Mouse (Mus musculus) lung, adult 2 months (tissue): Measurements from ENCODE around the gene Olfr788. TPM values are rescaled to one million over a fixed set of nuclear protein-coding genes. Genes with fewer than 3 reads are reported as not detected.

Experiments used
- DNase-seq: peaks from one replicate; pipeline ENCODE4 v3.0.0; 2022
- H3K4me1 ChIP-seq: fragments of 200-500 bp; 2 replicates; pipeline ENCODE4 v1.6.1; 2011; ENCODE audit warnings: low read length; ENCODE audit not compliant: control insufficient read depth, insufficient read depth
- H3K4me3 ChIP-seq: fragments of 200-500 bp; replicated peaks from 2 replicates; pipeline ENCODE3; 2011; ENCODE audit warnings: low read depth, mild to moderate bottlenecking, control low read depth, low read length; ENCODE audit errors: extremely low read depth
- CTCF ChIP-seq: fragments of 200-500 bp; IDR thresholded peaks from 2 replicates; pipeline ENCODE4 v1.5.1; 2011; ENCODE audit warnings: mild to moderate bottlenecking, low read length, control low read depth; ENCODE audit not compliant: insufficient read depth
- POLR2A ChIP-seq: fragments of 200-500 bp; IDR thresholded peaks from 2 replicates; pipeline ENCODE4 v1.6.1; 2011; ENCODE audit warnings: low read depth, mild to moderate bottlenecking, control low read depth, low read length, borderline replicate concordance; ENCODE audit errors: extremely low read depth
- WGBS: fragments of 180-500 bp; shearing (Covaris S2); methylation state at CpG from one replicate; pipeline ENCODE4 v1.1.7; 2018; 5-methylcytosine and 5-hydroxymethylcytosine counted together
- polyA plus RNA-seq: library from polyadenylated mRNA; depleted of rRNA; stranded (reverse); fragments of >200 nt; gene quantifications from 2 replicates; pipeline ENCODE4 v1.2.3, GENCODE M21; 2012; rRNA removed

The Olfr788 gene
- polyA plus RNA-seq = not detected in 2 replicates

GRCm38 (mm10) chr10:129470698-129471097, at the start of gene Olfr788:
Olfr788 (plus strand) TSS chr10:129470998.
- H3K4me1 ChIP-seq = no peaks in the 10 kb centered on the region
- H3K4me3 ChIP-seq = no peak within 1 kb of the TSS
- no peak for TF ChIP-seq CTCF
- TF ChIP-seq POLR2A = no peak
- DNase-seq = no peak

DNA sequence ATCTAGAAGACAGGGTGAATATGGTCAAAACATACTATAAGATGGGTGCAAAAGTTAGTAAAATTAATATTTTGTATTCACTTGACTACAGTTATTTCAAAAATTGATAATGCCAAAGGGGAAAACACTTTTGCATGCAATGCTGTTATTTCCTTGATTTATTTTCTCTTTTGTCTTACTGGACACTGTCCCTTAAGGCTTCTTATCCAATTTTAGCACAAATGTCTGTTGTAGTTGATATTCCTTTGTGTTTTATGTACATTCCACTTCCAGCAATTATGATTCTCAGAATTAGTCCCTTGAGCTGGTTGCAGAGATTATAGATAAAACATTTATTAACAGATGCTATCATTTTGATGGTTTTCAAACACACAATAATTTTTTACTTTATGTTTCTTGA, 43.8 kb upstream of the Olfr788 start, which contains the start of gene Olfr786:
Gene Olfr786 (plus strand): TSS at position 301 of the 400 bp plus-strand sequence.
- Histone ChIP-seq H3K4me3 (no peak within 1 kb of the TSS), H3K4me1 (no peaks in the 10 kb centered on the region)
- no peak for TF ChIP-seq CTCF
- no peak for TF ChIP-seq POLR2A
- no peak for DNase-seq

- Histone ChIP-seq H3K4me1 (no peaks in the 10 kb centered on the region), H3K4me3 (no peak within 1 kb of the TSS)
- 74% methylated on average over 3 of the region's 3 CpGs for WGBS
- no peak for TF ChIP-seq CTCF
- TF ChIP-seq POLR2A = no peak
- DNase-seq = no peak
These were observed 9.2 kb upstream of the Olfr788 start, which contains the start of gene Olfr787 for GRCm38 (mm10) chr10:129461562-129461961. Olfr787 (plus strand) TSS chr10:129461862.

GRCm38 (mm10) chr10:129473256-129473655, 2.5 kb downstream of the Olfr788 start:
- WGBS = 57% methylated on average over 2 of the region's 2 CpGs
- Histone ChIP-seq H3K4me3 (no peak overlapping the region), H3K4me1 (no peaks in the 10 kb centered on the region)
- no peak for DNase-seq
- TF ChIP-seq POLR2A (no peak), CTCF (no peak)

GRCm38 (mm10) chr10:129473723-129474122, 2.9 kb downstream of the Olfr788 start:
- Histone ChIP-seq H3K4me1 (no peaks in the 10 kb centered on the region), H3K4me3 (no peak overlapping the region)
- TF ChIP-seq POLR2A (no peak), CTCF (no peak)
- DNase-seq = no peak

DNA sequence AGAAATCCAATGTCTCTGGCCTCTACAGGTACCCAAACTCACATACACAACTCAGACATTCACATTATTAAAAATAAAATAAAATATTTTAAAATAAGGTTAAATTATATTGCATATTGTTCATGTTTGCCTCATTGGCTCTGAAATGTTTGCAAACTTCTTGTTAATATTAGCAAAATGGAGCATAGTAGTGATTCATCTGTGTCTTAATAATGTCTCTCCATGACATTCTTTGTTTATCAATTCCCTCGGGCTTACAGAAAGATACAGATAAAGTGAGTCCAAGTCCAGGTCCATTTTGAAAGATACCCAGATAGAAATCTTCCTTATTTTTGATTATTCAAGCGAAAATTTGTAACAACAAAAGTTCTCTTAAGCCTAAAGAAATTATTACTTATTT, 13.7 kb downstream of the Olfr788 start, which contains the start of gene Olfr789:
Gene Olfr789 (plus strand): TSS at position 301 of the 400 bp plus-strand sequence.
- H3K4me1 ChIP-seq = no peaks in the 10 kb centered on the region
- H3K4me3 ChIP-seq = no peak within 1 kb of the TSS
- WGBS = 38% methylated on average over 2 of the region's 2 CpGs
- no peak for DNase-seq
- TF ChIP-seq CTCF = no peak
- no peak for TF ChIP-seq POLR2A

DNA sequence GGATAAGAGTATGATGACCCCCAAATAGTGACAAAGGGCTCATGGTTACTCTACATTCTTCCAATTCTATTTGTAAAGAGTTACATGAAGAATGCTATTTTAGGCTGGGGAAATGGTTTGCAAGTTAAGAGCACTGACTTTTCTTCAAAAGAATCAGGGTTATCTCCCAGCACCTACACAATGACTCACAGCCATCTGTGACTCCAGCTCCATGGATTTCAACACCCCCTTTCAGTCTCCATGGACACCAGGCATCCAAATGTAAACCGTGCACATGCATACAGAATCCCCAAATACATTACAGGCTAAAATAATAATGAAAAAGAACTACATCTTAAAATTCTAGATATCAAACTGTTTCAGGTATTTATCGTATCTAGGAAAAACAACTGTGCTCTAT, 19.3 kb downstream of the Olfr788 start:
- Histone ChIP-seq H3K4me1 (no peaks in the 10 kb centered on the region), H3K4me3 (no peak overlapping the region)
- no peak for TF ChIP-seq CTCF
- TF ChIP-seq POLR2A = no peak
- WGBS = 67% methylated on average over 2 of the region's 2 CpGs
- no peak for DNase-seq

GRCm38 (mm10) chr10:129498192-129498591, 27.4 kb downstream of the Olfr788 start, which contains the start of gene Olfr790:
Olfr790 (plus strand) TSS chr10:129498492.
- Histone ChIP-seq H3K4me1 (no peaks in the 10 kb centered on the region), H3K4me3 (no peak within 1 kb of the TSS)
- TF ChIP-seq POLR2A (no peak), CTCF (no peak)
- DNase-seq = no peak

GRCm38 (mm10) chr10:129521492-129521891, 50.7 kb downstream of the Olfr788 start, which contains the start of gene Olfr791:
Olfr791 (plus strand) TSS chr10:129521792.
- 58% methylated on average over 3 of the region's 3 CpGs for WGBS
- TF ChIP-seq POLR2A = no peak
- TF ChIP-seq CTCF = no peak
- Histone ChIP-seq H3K4me1 (no peaks in the 10 kb centered on the region), H3K4me3 (no peak within 1 kb of the TSS)
- no peak for DNase-seq

Other genes starting within 250 kb of the Olfr788 start
- not detected in 2 replicates for gene Olfr774, start 234.8 kb upstream of the Olfr788 start, polyA plus RNA-seq
- not detected in 2 replicates for gene Olfr775, start 222.6 kb upstream of the Olfr788 start, polyA plus RNA-seq
- gene Olfr776, start 211.9 kb upstream of the Olfr788 start, polyA plus RNA-seq = not detected in 2 replicates
- not detected in 2 replicates for gene Olfr777, start 199.5 kb upstream of the Olfr788 start, polyA plus RNA-seq
- not detected in 2 replicates for gene Olfr780, start 152.9 kb upstream of the Olfr788 start, polyA plus RNA-seq
- not detected in 2 replicates for gene Olfr781, start 142.1 kb upstream of the Olfr788 start, polyA plus RNA-seq
- not detected in 2 replicates for gene Olfr782, start 122.1 kb upstream of the Olfr788 start, polyA plus RNA-seq
- 0.05 TPM in 1 of 2 replicates, not detected in the other for gene Olfr784, start 86.9 kb upstream of the Olfr788 start, polyA plus RNA-seq
- not detected in 2 replicates for gene Olfr785, start 65.6 kb upstream of the Olfr788 start, polyA plus RNA-seq
- gene Olfr786, start 43.7 kb upstream of the Olfr788 start, polyA plus RNA-seq = not detected in 2 replicates
- not detected in 2 replicates for gene Olfr787, start 9.1 kb upstream of the Olfr788 start, polyA plus RNA-seq
- not detected in 2 replicates for gene Olfr789, start 13.8 kb downstream of the Olfr788 start, polyA plus RNA-seq
- not detected in 2 replicates for gene Olfr790, start 27.5 kb downstream of the Olfr788 start, polyA plus RNA-seq
- gene Olfr791, start 50.8 kb downstream of the Olfr788 start, polyA plus RNA-seq = not detected in 2 replicates
- gene Olfr792, start 68.2 kb downstream of the Olfr788 start, polyA plus RNA-seq = not detected in 2 replicates
- gene Olfr794, start 96.7 kb downstream of the Olfr788 start, polyA plus RNA-seq = not detected in 2 replicates
- gene Olfr796, start 141.6 kb downstream of the Olfr788 start, polyA plus RNA-seq = not detected in 2 replicates
- not detected in 2 replicates for gene Olfr798, start 156.9 kb downstream of the Olfr788 start, polyA plus RNA-seq
- gene Olfr799, start 166.5 kb downstream of the Olfr788 start, polyA plus RNA-seq = not detected in 2 replicates
- gene Olfr800, start 186.7 kb downstream of the Olfr788 start, polyA plus RNA-seq = not detected in 2 replicates
- not detected in 2 replicates for gene Olfr801, start 202.9 kb downstream of the Olfr788 start, polyA plus RNA-seq
- gene Olfr802, start 217.2 kb downstream of the Olfr788 start, polyA plus RNA-seq = not detected in 2 replicates
- not detected in 2 replicates for gene Olfr803, start 223.3 kb downstream of the Olfr788 start, polyA plus RNA-seq
- gene Olfr804, start 232.2 kb downstream of the Olfr788 start, polyA plus RNA-seq = not detected in 2 replicates